Mouse (Mus musculus) forelimb bud, embryonic 11.5 days (tissue): ENCODE measurements around the gene Mecom.

Experiments used
- DNase-seq: peaks from one replicate; pipeline ENCODE4 v3.0.0-alpha.2; 2012; ENCODE audit warnings: low read depth, low spot score

The Mecom gene

DNA sequence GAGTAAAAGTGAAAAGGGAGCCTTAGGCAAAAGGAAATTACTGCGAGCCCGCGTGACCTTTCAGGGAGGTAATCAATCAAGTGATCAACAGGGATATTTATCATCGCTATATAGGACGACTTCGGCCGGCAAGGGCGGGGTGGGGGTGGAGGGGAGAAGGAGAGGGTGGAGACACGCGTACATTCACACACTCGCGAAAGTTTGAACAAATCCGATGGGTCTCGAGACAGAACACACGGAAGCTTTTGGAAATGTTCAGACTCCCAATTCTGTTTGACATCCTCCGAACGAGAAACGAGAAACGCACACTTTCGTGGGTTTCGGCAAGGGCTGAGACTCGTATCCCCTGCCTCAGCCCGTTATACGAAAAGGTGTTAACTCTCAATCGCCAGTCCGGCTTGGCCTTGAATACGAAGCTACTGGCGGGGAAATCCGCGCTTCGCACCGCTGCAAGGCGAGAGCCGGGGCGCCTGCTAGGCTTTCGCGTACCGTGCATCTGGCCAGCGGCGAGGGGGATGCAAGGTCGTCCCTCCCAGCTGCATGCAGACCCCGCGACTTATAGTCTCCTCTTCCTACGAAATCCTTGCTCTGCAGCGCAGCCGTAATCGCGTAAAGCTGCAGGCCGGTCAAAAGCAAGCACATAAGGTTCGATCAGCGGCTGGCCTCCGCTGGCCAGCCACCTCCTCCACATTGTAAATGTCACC, 33.6 kb downstream of the Mecom start:
- DNase-seq, result peak; percentile 72

DNA sequence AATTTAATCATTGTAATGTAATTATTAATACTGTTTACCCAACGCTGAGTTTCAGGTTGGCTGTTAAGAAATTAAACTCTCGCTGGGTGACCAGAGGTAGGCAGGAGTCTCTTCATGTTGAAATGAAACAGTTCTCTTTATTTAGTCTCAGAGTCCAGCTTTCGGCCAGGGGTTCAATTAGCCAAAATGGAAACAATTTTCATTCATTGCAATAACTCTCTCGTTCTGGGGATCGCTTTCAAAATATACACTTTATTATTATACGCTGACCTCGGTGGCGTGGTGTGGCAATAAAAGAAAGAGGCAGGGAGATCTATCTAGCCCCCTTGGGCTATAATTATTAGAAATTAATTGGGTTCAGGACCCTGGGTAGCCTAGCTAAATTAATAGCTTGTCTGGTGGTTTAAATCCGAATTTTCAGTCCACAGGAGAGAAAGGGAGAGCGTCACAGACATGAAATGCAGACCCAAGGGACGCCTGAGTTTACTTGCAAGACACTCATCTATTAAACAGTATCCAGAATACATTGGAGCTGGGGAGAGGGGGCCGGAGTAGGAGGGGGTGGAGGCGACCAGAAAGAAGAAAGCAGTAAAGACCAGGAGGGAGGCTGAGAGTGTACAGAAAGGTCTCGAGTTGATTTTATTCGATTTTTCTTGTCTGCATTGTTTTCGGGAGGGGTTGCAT, 34.4 kb downstream of the Mecom start:
- no peak for DNase-seq

DNA sequence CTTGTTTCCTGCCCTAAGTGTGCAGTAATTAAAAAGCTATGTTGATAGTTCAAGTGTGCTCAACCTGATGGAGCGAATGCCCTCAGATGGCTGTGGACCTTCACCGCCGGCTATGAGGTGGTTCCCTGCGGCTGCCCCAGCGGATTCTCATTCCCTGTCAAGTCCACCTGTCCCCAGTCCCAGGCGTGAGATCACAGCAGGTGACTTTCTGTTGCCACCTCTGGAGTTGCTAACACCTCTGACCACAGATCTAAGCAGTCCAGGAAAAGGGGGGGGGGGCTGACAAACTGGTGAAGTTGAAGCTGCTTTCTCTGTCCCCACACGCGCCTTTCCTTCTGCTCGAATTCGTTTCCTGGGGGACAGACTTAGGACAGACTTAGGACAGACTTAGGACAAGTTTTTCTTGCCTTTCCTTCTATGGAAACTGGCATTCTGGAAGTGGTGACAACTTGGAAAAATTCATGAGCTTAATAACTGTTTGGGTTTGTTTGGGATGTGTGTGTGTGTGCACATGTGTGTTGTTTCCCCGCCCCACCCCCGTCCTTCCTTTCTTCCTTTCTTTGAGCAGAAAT, 35.3 kb downstream of the Mecom start:
- DNase-seq, result no peak

DNA sequence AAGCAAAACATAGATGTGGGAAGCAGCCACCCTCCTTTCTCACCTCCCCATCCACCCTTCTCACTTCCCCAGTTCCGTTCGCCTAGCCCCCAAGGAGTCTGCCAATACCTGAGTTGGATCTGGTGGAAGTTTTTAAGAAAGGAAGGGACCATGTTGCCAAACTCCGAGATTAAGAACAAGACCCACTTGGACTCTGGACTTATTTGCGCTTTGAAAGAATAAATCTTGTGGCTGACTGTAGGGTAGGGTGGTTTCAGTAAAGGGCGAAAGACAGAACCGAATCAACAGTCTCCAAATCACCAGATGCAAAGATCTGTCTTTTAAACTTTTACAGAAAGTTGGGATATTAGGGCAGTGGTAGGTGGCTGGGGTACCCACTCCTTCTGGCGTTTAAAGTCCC, 36.0 kb downstream of the Mecom start:
- no peak for DNase-seq

DNA sequence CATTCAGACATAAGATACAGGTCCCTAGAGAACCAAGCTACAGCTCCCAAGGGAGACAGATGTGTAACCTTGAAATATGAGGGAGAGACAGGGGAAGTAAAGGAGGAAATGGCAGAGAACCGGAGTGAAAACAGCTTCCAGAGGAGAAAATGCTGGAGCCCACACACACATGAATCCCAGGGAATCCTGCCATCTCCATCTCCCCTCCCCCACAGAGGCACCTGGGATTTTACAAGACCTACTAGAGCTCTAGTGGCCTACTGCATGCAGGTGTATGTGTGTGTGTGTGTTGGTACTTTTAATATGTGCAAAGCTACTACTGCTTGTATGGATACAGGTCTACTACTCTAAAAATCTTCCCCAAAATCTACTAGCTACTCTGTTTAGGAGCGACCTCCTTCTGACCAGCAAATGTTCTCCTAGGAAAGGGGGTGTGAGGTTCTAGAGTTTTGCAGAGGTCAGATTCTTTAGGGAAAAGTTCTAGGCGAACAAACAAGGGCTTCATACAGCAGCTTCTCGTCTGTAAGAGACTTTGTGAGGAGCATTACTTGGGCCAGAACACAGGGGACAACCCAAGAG, 36.7 kb downstream of the Mecom start:
- DNase-seq, result no peak

DNA sequence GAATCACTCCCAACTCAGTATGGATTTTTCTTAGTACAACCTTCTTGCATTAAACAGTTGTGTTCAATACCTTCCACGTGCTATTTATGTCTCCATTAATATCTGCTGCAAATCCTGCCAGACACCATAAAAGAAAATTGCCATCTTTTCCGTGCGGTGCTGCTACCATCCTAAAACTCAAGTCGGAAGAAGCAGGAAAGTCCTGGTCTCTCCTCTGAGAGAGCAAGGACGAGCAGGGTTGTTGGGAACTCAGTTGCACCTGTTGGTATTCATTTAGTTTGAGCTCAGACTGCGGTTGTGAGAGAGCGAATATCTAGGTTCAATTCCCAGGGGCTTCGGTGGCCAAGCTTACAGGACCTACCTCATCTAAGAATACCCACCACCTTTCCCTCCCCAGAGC, 37.2 kb downstream of the Mecom start:
- no peak for DNase-seq

- DNase-seq, result peak; percentile 52
Observed at GRCm38 (mm10) chr3:30510105-30510504, 37.7 kb downstream of the Mecom start.

DNA sequence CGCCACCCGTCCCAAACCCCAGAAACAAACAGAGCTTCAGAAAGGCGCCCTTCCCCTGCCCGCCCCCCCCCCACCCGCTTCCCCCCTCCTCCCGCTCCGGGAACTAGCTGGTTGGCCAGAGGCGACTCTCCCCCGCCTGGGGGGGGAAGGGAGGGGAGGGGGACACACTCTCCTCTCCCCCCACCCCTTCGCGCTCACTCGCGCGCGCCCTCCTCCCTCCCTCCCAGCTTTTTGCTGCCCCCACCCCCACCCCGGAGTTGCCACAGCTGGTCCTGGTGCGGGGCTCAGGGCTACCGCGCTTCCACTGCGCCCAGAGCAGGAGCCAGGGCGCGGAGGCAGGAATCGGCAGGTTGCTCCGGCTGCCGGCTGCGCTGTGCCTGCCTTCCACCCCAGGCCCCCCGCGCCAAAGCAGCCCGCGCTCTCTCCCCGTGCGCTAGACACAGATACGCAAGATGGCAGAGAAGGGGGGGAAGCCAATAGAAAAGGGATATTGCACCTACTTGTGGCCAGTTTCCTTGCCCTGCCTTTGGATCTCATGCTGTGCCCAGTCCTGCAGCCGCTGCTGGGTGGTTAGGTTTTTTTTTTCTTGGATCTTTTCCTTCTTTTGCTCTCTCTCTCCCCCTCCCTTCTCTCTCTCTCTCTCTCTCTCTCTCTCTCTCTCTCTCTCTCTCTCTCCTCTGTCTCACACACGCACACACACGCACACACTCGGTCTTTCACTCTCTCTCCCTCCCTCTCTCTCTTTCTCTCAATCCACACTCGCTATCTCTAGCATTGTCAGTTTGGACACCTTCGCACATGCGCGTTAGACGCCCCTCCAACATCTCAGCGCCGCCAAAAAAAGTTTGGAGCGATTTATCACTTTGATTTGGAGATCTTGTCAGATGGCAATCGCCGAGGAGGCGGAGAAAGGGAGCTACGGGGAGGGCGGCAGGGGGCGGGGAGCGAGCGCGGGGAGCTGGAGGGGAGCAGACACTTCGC, 38.6 kb downstream of the Mecom start:
- DNase-seq, result peak; percentile 91

- peak; percentile 75 for DNase-seq
Observed at GRCm38 (mm10) chr3:30508296-30508929, 39.4 kb downstream of the Mecom start.

DNA sequence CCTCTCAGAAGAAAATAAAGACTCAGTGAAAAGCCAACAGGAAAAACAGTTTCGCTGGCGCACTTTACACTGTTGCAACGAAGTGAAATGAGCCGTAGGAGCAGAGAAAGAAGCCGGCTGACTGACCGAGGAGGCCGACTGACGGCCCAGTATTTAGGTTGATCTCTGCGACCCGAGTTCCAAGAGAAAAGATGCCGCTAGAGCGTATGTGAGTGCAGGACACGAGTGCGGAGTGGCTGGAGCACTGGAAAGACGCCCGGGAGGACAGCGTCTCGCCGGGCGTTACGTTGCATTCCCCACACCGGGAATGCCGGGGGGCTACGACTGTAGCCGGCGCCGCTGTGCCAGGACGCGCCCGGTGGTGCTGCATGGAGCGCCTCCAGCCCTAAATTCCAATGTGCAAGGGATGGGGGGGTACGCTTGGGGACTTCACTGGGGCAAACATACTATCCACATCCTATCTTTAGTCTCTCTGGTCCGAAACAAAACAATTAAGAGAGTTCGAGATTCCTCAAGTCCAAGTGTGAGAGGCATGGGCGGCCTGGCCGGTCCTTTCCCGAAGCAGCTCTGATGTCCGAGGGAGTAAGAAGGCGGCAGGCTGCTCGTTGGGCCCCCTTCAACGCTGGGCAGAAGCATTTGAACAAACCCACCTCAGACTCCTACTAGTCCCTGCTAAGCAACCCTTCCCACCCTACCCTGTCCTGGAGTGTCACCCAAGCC, 40.1 kb downstream of the Mecom start:
- DNase-seq, result no peak

- peak; percentile 57 for DNase-seq
Observed at GRCm38 (mm10) chr3:30507028-30507575, 40.7 kb downstream of the Mecom start.

- no peak for DNase-seq
Observed at GRCm38 (mm10) chr3:30506329-30507027, 41.3 kb downstream of the Mecom start.

DNA sequence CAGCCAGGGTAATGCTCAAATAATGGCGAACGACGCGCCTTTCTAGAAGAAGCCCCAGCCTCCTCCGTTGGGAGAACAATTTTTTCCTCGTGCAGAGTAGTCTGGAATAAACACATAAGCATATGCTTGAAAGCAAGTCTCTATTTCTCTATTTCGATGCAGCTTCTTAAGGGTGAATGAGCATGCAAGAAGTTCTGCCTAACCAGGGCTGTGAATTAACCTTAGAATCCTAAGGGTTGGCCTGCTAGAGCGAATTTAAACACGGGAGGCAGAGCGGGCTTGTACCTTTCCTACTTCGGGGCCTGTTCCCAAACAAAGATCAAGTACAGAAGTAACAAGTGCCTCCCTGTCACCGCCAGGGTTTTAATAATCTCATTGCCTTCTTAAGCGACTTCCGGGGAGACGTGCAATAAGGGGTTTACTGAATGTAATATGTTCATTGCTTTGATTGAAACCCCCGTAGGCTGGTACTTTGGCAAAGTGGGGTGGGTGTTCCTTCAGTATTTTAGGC, 42.0 kb downstream of the Mecom start:
- no peak for DNase-seq

- DNase-seq, result no peak
Observed at GRCm38 (mm10) chr3:30504561-30504960, 43.2 kb downstream of the Mecom start.

- DNase-seq, result no peak
Observed at GRCm38 (mm10) chr3:30503821-30504220, 44.0 kb downstream of the Mecom start.

DNA sequence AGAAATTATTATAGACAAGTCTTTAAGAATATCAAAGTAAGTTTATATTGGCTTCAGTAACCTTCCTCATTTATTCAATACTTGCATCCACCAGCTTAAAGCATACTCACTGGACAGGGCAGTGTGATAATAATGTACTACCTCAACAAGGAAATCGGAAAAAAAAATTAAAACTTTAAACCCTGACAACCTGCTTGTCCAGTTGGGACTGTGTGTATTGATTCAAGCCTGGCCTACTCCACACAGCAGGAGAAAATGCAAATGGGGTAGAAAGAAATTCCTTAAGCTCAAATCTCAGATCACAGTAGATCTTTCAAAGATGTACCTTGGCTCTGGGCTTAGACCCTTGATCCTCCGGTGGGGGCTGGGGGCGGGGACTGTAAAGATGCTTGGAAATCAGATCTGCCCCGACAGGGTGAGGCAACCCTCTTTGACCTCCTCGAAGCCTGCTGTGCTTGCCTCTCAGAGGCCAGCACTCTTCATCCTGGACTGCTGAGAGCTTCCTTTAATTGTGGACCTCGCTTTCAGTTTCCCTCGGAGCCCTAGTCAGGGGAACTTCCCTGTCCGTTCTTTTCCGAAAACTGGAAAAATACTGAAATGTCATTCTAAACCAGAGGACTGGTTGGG, 49.5 kb downstream of the Mecom start:
- DNase-seq, result no peak

DNA sequence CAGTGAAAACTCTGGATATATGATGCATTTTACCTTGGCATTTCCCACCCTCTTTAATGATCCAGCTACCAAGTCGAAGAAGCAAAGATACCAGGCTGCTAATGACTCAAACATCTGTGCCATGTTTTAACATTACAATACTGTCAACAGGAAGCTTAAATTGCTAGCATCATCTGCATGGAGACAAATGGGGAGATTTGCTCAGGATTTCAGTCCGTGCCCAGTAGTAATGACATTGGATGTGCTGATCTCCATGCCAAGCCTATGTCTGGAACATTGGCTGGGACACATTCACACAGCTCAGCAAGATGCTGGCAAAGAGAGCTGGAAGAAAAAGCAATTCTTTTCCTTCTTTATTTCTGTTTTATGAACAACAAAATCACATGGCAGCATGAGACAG, 53.4 kb downstream of the Mecom start:
- DNase-seq, result no peak

DNA sequence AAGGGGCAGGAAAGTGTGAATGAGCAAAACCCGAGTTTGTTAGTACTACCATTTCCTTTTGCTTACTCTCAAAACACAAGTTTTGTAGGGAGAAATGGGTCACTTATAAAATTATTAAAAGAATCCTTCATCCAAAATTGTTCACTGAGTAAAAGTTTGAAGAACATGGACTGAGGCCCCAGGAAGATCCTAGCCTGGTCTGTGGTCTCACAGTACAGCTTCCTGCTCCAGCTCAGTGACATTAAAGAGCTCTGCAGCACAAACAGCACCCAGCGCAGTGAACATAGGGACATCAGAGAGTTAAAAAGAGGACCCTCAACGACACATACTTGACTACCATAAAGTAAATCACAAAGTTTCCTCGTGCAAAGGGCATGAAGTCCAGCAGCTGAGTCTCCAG, 59.0 kb downstream of the Mecom start:
- DNase-seq, result no peak

- DNase-seq, result no peak
Observed at GRCm38 (mm10) chr3:30486422-30486821, 61.4 kb downstream of the Mecom start.
